Mouse (Mus musculus): ENCODE measurements around the gene Il17a.
"Not testable (repeated sequence)": the region's sequence is repeated elsewhere in the genome, so short reads cannot be mapped to it uniquely, and the experiment has no call there.

Gene Il17a

GRCm38 (mm10) chr1:20730903-20731302 lies at the start of gene Il17a:
TSS of gene Il17a (plus strand) at chr1:20730905.
- DNase-seq: no peak

DNA sequence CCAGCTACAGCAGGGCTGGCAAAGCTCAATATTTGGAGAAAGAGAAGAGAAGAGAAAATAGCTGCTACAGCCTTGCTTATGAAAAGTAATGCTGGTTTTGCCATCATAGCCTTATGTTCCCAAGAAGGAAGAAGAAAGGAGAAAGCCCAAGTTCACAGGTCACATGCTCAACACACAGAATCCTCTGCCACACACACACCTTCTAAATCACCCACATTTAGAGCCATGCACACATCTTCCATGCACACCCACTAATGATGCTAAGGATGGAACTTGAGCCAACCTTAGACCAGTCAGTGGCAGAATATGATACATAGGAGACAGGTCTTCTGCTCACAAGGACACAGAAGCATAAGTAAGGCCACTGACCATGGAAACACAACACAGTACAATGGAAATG lies 47.9 kb upstream of the Il17a start:
- DNase-seq: no peak

DNA sequence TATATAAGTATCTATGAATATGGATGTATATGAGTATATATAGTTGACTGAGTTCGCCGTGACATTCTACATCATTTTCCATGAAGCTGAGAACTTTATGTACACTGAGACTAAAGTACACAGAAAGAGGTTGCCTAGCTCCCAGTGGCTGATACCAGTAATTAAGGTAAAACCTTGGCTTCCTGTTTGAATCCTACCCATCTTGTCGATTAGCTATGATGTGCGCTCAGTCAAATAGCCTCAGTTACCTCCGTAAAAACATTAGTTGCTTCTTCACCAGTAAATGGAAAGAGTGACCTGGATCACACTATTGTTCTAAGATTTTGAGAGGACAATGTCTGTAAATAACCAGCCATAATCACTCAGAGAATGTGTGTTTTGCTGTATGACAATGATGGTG lies 47.3 kb upstream of the Il17a start:
- DNase-seq: no peak

GRCm38 (mm10) chr1:20683853-20684252 lies 46.9 kb upstream of the Il17a start:
- DNase-seq: no peak

GRCm38 (mm10) chr1:20684403-20684802 lies 46.3 kb upstream of the Il17a start:
- DNase-seq: no peak

DNA sequence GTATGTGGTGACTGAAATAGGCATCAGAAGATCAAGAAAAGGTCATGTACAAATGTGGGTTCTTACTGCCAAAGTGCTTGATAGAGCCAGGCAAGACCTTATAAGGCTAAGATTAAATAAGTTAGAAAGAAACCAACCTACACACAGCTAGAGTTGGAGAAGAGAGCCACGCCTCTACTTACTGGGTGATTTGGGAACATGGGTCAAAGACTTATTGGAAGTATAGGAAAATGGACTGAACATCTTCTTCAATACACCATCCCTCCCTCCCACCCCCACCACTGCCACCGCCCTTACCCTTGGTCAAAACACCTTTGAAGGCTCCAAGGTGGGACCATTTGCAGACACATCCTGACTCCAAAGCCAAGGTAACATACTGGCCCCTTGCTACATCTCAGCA lies 45.3 kb upstream of the Il17a start:
- no peak for DNase-seq

DNA sequence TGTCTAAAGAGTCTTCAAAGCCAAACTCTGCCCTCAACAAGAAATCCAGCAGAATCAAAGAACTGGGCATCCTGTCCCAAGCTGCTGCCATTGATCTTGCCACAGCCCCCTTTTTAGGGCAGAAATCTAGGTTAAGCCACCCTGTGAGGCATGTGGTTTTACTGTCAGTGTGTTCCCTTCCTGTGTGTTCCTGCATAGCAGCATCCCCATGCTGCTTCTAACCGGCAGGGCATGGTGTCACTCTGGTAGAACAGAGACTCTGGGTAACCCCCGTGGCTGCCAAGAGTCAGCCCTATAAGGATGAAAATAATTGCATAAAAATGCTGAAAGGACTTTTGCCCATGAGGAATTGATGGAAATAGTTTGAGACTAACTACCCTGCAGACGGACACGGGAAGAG lies 44.8 kb upstream of the Il17a start:
- DNase-seq: no peak

GRCm38 (mm10) chr1:20691336-20691735 lies 39.4 kb upstream of the Il17a start:
- no peak for DNase-seq

DNA sequence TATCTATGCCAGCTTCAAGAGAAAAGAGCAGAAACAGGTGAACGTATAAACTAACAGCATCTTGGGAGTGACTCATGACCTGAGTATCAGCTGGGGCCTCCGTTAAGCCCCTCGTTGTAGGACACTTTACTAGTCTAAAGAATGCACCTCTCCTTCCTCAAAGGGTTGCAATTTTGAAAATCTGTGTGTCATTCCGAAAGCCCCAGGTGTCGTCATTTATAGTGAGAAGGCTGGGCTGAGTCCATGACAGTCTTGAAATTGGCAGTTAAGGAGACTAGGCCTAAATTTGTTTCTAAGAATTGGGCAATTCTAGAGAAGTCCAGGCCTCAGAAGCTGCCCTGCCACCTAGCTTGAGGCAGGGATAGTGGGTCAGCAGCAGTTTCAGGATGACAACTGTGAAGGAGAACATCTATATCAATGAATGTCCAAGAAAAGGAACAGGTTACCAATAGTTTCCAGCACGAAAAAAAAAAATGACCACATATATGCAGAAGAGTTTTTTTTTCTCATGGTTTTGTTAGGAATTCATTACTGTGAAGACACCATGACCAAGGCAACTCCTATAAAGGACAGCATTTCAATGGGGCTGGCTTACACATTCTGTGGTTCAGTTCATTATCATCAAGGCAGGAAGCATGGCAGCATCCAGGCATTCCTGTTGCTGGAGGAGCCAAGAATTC lies 36.9 kb upstream of the Il17a start:
- DNase-seq: no peak

DNA sequence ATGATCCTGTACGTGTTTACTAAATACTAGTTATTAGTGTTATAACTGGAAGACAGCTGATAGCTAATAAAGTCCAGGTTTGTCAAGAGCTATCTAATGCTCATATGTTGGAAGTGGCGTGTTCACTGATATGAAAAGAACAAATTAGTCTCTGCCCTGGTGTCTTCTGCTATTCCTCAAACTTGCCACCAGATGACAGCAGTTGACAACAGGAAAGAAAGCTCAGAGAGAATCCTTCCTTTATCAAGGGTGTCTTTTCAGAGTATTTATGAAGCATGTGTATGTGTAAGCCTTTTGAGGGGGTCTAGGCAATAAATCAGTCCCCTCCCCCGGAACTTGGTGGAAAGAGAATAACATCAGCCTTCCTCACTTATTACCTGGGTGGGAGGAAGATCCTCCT lies 30.7 kb upstream of the Il17a start:
- DNase-seq: peak in 1 of 2 experiments; percentile 3

DNA sequence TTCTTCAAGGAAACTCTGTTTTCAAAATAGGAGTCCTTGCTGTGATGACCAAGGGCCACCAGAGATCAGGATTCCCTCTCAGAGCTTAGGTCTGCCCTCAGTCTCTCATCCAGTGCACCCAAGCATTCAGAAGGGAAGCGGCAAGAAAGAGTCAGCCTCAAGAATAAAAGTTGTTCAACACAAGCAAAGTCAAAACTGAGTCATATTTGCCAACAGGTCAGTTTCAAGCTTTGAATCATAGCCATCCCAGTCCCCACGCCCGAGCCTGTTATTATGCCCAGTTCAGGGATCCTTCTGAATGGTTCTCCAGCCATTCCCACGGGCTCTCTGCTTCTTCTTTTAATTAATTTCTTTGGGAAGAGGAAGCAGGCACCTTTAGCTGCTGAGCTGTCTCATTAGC lies 5.9 kb downstream of the Il17a start:
- DNase-seq: no peak

DNA sequence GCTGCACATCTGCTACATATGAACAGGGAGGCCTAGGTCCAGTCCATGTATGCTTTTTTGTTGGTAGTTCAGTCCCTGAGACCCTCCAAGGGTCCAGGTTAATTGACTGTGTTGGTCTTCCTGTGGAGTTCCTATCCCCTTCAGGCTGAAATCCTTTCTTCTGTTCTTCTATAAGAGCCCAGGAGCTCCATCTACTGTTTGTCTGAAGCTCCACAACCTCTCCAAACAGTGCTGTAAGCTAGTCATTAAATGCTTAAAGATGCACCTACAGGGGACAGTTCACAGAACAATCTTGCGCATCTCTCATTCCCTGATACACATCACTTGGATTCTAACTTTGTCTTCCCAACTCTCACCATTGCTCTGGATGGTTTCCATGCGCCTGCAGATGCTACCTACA lies 7.8 kb downstream of the Il17a start:
- no peak for DNase-seq

DNA sequence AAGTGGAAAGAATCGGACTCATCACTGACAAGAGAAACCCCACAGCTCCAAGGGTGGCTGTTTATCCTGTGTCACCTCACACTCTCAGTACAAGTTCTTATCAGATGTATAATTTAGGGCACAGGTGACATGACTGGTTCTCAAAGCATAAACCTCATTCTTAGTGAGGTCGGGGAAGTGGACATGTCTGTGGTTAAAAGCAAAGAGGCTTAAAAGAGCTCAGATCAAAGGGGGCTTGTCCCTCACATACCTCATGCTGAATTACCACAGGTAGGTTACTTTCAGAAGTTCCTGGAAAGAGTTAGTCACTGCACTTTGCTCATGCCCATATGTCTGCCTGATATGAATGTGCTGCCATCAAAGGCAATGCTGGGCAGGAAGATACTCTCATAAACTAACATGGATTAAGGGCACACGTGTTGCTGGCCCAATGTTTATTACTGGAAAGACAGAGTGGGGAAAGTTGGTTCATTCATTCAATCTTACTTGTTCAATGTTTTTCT lies 9.8 kb downstream of the Il17a start:
- DNase-seq: no peak

DNA sequence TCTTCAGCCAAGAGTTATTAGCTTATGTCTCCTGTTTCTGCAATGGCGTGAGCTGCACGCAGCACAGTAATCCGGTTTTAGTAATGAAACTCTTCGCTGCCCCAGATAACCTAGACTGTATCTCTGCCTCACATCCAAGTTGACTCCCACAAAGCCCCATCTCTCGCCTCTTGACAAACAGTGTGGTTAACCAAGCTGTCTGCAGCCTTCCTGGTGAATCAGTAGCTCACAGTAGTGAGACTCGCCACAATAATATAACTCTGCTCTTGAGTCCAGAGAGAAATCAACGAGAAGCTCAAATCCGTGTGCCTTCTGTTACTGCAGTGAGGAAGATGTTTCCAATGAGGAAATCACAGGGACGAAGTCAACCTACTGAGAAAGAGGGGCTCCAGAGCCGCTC lies 23.7 kb downstream of the Il17a start:
- no peak for DNase-seq

DNA sequence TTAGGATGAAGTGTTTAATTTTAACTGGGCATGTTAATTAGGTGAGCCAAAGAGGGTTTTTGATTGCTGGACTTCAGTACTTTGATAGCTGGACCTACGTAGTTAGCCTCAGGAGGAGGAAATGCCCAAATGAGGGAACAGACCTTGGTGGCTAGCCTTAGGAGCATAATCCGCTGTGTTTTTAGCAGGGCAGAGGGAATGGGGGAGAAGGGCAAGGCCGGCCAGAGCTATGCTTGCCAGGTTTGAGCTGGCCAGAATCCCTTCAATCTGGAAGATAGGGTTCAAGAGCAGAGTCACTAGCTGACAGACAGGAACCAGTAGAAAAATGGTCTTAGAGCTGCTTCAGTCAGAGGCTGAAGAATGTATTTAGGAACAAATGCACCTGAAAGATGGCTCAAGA lies 26.9 kb downstream of the Il17a start:
- no peak for DNase-seq

GRCm38 (mm10) chr1:20759799-20760198 lies 29.1 kb downstream of the Il17a start:
- DNase-seq: no peak

- no peak for DNase-seq
These were observed 29.6 kb downstream of the Il17a start for GRCm38 (mm10) chr1:20760331-20760730.

DNA sequence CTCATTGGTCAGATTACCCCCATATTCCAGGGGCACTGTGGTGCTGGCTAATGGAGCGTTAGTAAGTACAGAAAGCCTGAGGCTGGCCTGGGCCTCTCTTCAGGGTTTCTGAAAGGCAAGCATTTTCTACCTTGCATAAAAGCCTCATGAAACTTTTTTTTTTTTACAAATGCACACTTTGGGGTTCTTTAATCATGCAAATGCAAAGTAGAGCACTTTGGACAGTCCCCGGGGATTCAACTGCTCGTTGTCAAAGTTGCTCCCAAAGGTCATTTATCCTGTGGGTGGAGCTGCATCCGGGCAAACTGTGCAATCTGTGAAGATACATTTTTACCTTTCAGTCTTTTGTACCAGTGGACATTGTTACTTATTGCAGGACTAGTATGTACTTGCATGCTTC lies 30.7 kb downstream of the Il17a start:
- no peak for DNase-seq

GRCm38 (mm10) chr1:20766526-20766925 lies 35.8 kb downstream of the Il17a start:
- no peak for DNase-seq

GRCm38 (mm10) chr1:20774026-20774730 lies 43.5 kb downstream of the Il17a start:
- DNase-seq: not testable (repeated sequence)

DNA sequence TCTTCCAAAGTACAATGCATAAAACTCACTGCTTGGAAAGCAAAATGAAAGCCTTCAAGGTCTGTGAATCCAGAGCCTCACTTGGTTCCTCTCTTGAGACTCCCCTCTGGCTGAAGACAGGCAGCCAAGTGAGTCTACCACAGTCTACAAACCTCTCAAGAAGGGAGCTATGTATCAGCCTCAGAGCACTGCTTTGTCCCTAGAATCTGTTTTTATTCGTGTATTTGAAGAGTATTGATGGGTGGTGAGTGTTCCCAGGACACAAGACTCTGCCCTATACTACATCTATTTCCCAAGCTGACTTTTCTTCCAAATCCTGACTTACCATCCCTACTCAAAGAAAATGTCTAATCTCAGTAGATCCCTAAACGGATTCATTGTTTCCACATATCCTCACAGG lies 47.7 kb downstream of the Il17a start:
- no peak for DNase-seq
